Mouse (Mus musculus) limb, embryonic 12.5 days (tissue): ENCODE measurements around the gene Nupl2. TPM values are rescaled to one million over a fixed set of nuclear protein-coding genes. Genes with fewer than 3 reads are reported as not detected.

Experiments
- ATAC-seq: fragments of 200-750 bp; cut with Nextera tagmentation; 2 replicates; pipeline ENCODE4 v1.8.0; 2017; ENCODE audit warnings: low read depth, moderate TSS enrichment; ENCODE audit not compliant: insufficient number of reproducible peaks, insufficient read depth, low FRiP score, low TSS enrichment
- H3K27ac ChIP-seq: fragments of 300-500 bp; sonication (generic); 2 replicates; pipeline ENCODE4 v1.5.1; 2016; ENCODE audit warnings: mild to moderate bottlenecking, moderate library complexity
- H3K27me3 ChIP-seq: fragments of 300-500 bp; sonication (generic); 2 replicates; pipeline ENCODE4 v1.6.1; 2016; ENCODE audit warnings: mild to moderate bottlenecking, moderate library complexity
- H3K36me3 ChIP-seq: fragments of 300-500 bp; sonication (generic); 2 replicates; pipeline ENCODE4 v1.6.1; 2016; ENCODE audit warnings: mild to moderate bottlenecking, moderate library complexity
- H3K4me1 ChIP-seq: fragments of 300-500 bp; sonication (generic); replicated peaks from 2 replicates; pipeline ENCODE4 v1.6.1; 2016
- H3K4me2 ChIP-seq: fragments of 300-500 bp; sonication (generic); 2 replicates; pipeline ENCODE4 v1.6.1; 2016; ENCODE audit warnings: mild to moderate bottlenecking, moderate library complexity
- H3K4me3 ChIP-seq: fragments of 300-500 bp; sonication (generic); replicated peaks from 2 replicates; pipeline ENCODE4 v1.5.1; 2016; ENCODE audit warnings: mild to moderate bottlenecking
- H3K9ac ChIP-seq: fragments of 300-500 bp; sonication (generic); replicated peaks from 2 replicates; pipeline ENCODE4 v1.6.1; 2016; ENCODE audit warnings: mild to moderate bottlenecking, moderate library complexity
- H3K9me3 ChIP-seq: fragments of 300-500 bp; sonication (generic); 2 replicates; pipeline ENCODE4 v1.6.1; 2016; ENCODE audit warnings: mild to moderate bottlenecking, moderate library complexity
- WGBS: fragments of 180-500 bp; shearing (Covaris S2); methylation state at CpG from one replicate; pipeline ENCODE4 v1.1.7; 2016; 5-methylcytosine and 5-hydroxymethylcytosine counted together
- polyA plus RNA-seq: library from polyadenylated mRNA; unstranded; fragments of >200 nt; fragmentation: Nextera tagmentation; extraction: Ambion mirVana; gene quantifications from 2 replicates; pipeline ENCODE4 v1.2.1, GENCODE M21; 2016

Gene Nupl2
- polyA plus RNA-seq, result 20.8 and 22.7 TPM in 2 replicates

- H3K36me3 ChIP-seq, result peaks cover 23% of the 10 kb centered on the region
- H3K27me3 ChIP-seq, result no peaks in the 10 kb centered on the region
- peak; percentile 98 for ATAC-seq
- peak within 1 kb of the TSS; percentile 90 for H3K4me3 ChIP-seq
- WGBS, result under 1% methylated on average over 52 of the region's 52 CpGs
- H3K9ac ChIP-seq, result peak within 1 kb of the TSS; percentile 88
- no peaks in the 10 kb centered on the region for H3K9me3 ChIP-seq
- peaks cover 7% of the 10 kb centered on the region; the same call in 1 of the 2 replicates for H3K4me1 ChIP-seq
- peak within 1 kb of the TSS; percentile 76 for H3K4me2 ChIP-seq
- H3K27ac ChIP-seq, result peak within 1 kb of the TSS; percentile 77; the same call in 1 of the 2 replicates
These were observed at the start of gene Nupl2 for GRCm38 (mm10) chr5:24164789-24165445. Gene Nupl2, plus strand, starts transcription at chr5:24164963.

- no peak overlapping the region for H3K9ac ChIP-seq
- no peak overlapping the region for H3K4me3 ChIP-seq
- 96% methylated on average over 2 of the region's 2 CpGs for WGBS
- no peak overlapping the region for H3K27ac ChIP-seq
- ATAC-seq, result no peak
- no peak overlapping the region for H3K4me2 ChIP-seq
- H3K9me3 ChIP-seq, result no peaks in the 10 kb centered on the region
- H3K4me1 ChIP-seq, result 0 out of 2 replicates have a peak, but pooled peaks cover 3% of the 10 kb centered on the region
- H3K36me3 ChIP-seq, result peaks cover 6% of the 10 kb centered on the region
- H3K27me3 ChIP-seq, result no peaks in the 10 kb centered on the region
These were observed 42.5 kb upstream of the Nupl2 start for GRCm38 (mm10) chr5:24122221-24122620.

- Histone ChIP-seq H3K4me2 (no peak overlapping the region), H3K36me3 (0 out of 2 replicates have a peak, but pooled peaks cover 8% of the 10 kb centered on the region), H3K27ac (0 out of 2 replicates have a peak overlapping the region, but pooled peaks have one; percentile 12), H3K4me1 (0 out of 2 replicates have a peak, but pooled peaks cover 3% of the 10 kb centered on the region), H3K4me3 (no peak overlapping the region), H3K27me3 (no peaks in the 10 kb centered on the region), H3K9ac (no peak overlapping the region), H3K9me3 (no peaks in the 10 kb centered on the region)
- WGBS, result 81% methylated on average over 1 of the region's 1 CpGs
- ATAC-seq, result no peak
These were observed 40.6 kb upstream of the Nupl2 start for GRCm38 (mm10) chr5:24124175-24124574.

GRCm38 (mm10) chr5:24124579-24125276 is 40.0 kb upstream of the Nupl2 start:
- 0 out of 2 replicates have a peak, but pooled peaks cover 8% of the 10 kb centered on the region for H3K36me3 ChIP-seq
- H3K27ac ChIP-seq, result no peak overlapping the region
- no peaks in the 10 kb centered on the region for H3K27me3 ChIP-seq
- no peak overlapping the region for H3K9ac ChIP-seq
- no peaks in the 10 kb centered on the region for H3K9me3 ChIP-seq
- H3K4me1 ChIP-seq, result 0 out of 2 replicates have a peak, but pooled peaks cover 3% of the 10 kb centered on the region
- no peak overlapping the region for H3K4me2 ChIP-seq
- H3K4me3 ChIP-seq, result no peak overlapping the region
- 84% methylated on average over 3 of the region's 3 CpGs for WGBS
- no peak for ATAC-seq

GRCm38 (mm10) chr5:24125910-24126636 is 38.7 kb upstream of the Nupl2 start:
- Histone ChIP-seq H3K4me2 (no peak overlapping the region), H3K9me3 (no peaks in the 10 kb centered on the region), H3K9ac (no peak overlapping the region), H3K27me3 (no peaks in the 10 kb centered on the region), H3K27ac (no peak overlapping the region), H3K4me1 (0 out of 2 replicates have a peak, but pooled peaks cover 3% of the 10 kb centered on the region), H3K36me3 (0 out of 2 replicates have a peak, but pooled peaks cover 8% of the 10 kb centered on the region), H3K4me3 (no peak overlapping the region)
- ATAC-seq, result no peak
- WGBS, result 73% methylated on average over 1 of the region's 1 CpGs

- Histone ChIP-seq H3K36me3 (0 out of 2 replicates have a peak, but pooled peaks cover 8% of the 10 kb centered on the region), H3K9me3 (no peaks in the 10 kb centered on the region), H3K9ac (no peak overlapping the region), H3K4me1 (0 out of 2 replicates have a peak, but pooled peaks cover 3% of the 10 kb centered on the region), H3K4me3 (no peak overlapping the region), H3K27me3 (no peaks in the 10 kb centered on the region), H3K4me2 (no peak overlapping the region), H3K27ac (no peak overlapping the region)
- ATAC-seq, result no peak
- WGBS, result 86% methylated on average over 4 of the region's 4 CpGs
These were observed 37.8 kb upstream of the Nupl2 start for GRCm38 (mm10) chr5:24126967-24127366.

GRCm38 (mm10) chr5:24146964-24147363 is 17.8 kb upstream of the Nupl2 start:
- Histone ChIP-seq H3K27me3 (no peaks in the 10 kb centered on the region), H3K4me1 (no peaks in the 10 kb centered on the region), H3K9ac (no peak overlapping the region), H3K27ac (no peak overlapping the region), H3K4me3 (no peak overlapping the region), H3K36me3 (peaks cover 68% of the 10 kb centered on the region), H3K9me3 (no peaks in the 10 kb centered on the region), H3K4me2 (no peak overlapping the region)
- 93% methylated on average over 5 of the region's 5 CpGs for WGBS
- ATAC-seq, result no peak

DNA sequence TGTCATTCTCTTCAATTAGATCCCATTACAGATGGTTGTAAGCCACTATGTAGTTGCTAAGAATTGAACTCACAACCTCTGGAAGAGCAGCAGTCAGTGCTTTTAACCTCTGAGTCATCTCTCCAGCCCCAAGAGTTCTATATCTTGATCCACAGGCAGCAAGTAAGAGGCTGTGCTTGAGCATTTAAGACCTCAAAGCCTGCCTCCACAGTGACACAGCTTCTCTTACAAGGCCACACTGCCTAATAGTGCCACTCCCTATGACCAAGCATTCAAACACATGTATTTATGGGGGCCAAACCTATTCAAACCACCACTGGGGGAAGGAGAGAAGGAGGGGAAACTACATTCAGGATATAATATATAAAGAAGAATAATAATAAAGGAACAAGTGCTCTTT is 12.6 kb upstream of the Nupl2 start:
- Histone ChIP-seq H3K4me1 (no peaks in the 10 kb centered on the region), H3K9me3 (no peaks in the 10 kb centered on the region), H3K27ac (no peak overlapping the region), H3K4me3 (no peak overlapping the region), H3K4me2 (no peak overlapping the region), H3K36me3 (peaks cover 36% of the 10 kb centered on the region), H3K9ac (no peak overlapping the region), H3K27me3 (no peaks in the 10 kb centered on the region)
- ATAC-seq, result no peak

GRCm38 (mm10) chr5:24156774-24157173 is 8.0 kb upstream of the Nupl2 start:
- Histone ChIP-seq H3K27me3 (no peaks in the 10 kb centered on the region), H3K9ac (no peak overlapping the region), H3K4me2 (no peak overlapping the region), H3K4me1 (no peaks in the 10 kb centered on the region), H3K9me3 (no peaks in the 10 kb centered on the region), H3K27ac (no peak overlapping the region), H3K36me3 (peaks cover 23% of the 10 kb centered on the region), H3K4me3 (no peak overlapping the region)
- WGBS, result 92% methylated on average over 6 of the region's 6 CpGs
- ATAC-seq, result no peak

- Histone ChIP-seq H3K4me1 (peaks cover 7% of the 10 kb centered on the region; the same call in 1 of the 2 replicates), H3K4me3 (no peak overlapping the region), H3K9ac (no peak overlapping the region), H3K9me3 (no peaks in the 10 kb centered on the region), H3K36me3 (peaks cover 36% of the 10 kb centered on the region), H3K27me3 (no peaks in the 10 kb centered on the region), H3K4me2 (no peak overlapping the region), H3K27ac (no peak overlapping the region)
- 57% methylated on average over 5 of the region's 5 CpGs for WGBS
- ATAC-seq, result no peak
These were observed 2.5 kb downstream of the Nupl2 start for GRCm38 (mm10) chr5:24167263-24167662.

GRCm38 (mm10) chr5:24169881-24170280 is 5.1 kb downstream of the Nupl2 start:
- no peak overlapping the region for H3K9ac ChIP-seq
- no peaks in the 10 kb centered on the region for H3K9me3 ChIP-seq
- H3K27me3 ChIP-seq, result no peaks in the 10 kb centered on the region
- H3K27ac ChIP-seq, result no peak overlapping the region
- H3K4me1 ChIP-seq, result peaks cover 7% of the 10 kb centered on the region; the same call in 1 of the 2 replicates
- H3K36me3 ChIP-seq, result peaks cover 53% of the 10 kb centered on the region
- no peak overlapping the region for H3K4me2 ChIP-seq
- ATAC-seq, result no peak
- 89% methylated on average over 6 of the region's 6 CpGs for WGBS
- H3K4me3 ChIP-seq, result no peak overlapping the region
